Mouse (Mus musculus) frontal cortex, postnatal 10 days (tissue): ENCODE results near the gene Rlf.

Experiments used
- DNase-seq, 2 experiments: peaks; one replicate each; pipeline ENCODE4 v3.0.0; 2022; ENCODE audit warnings: low spot score in 2 of 2, mixed read lengths in 1 of 2

Gene Rlf

DNA sequence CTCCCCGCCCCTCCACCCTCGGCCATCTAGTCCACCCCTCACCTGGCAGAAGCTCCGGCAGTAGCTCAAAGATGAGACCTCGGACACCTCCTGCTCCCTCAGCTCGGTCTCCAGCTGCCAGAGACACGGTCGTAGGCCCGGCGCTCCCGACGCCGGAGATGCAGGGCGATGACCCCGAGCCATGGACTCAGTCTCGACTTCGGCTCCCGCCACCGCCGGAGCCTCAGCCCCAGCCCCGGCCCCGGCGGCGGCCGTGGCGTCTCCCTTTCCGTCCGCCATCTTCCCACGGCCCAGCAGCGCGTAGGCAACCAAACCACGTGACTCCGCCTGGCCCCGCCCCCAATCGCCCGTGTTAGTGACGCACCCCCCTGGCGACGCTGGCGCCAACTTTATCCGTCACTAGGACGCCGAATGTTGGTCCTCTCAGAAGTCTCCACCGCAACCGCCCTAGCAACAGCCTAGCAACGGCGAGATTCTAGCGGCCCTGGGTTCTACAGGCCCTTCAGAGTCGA lies at the start of gene Rlf:
Rlf (minus strand) TSS at position 292 of the 512 bp plus-strand sequence.
- peak; percentile 98 to 100 for DNase-seq

DNA sequence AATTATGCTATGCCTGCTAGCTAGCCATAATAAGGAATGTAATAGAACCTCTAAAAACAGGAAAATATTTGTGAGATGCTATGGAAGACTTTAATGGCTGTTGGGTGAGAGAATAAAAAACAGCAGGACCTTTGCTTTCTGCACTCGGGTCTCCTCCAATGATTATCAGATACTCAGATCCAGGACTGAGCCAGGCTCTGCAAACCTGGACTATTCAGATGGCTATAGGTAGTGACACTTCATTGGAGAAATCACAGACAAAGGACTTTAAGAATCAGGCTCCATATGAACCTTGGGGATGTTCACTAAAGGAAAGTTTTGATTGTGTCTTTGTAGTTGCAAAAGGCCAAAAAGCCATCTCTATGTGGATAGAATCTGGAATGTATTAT lies 26.7 kb upstream of the Rlf start:
- DNase-seq, result no peak

DNA sequence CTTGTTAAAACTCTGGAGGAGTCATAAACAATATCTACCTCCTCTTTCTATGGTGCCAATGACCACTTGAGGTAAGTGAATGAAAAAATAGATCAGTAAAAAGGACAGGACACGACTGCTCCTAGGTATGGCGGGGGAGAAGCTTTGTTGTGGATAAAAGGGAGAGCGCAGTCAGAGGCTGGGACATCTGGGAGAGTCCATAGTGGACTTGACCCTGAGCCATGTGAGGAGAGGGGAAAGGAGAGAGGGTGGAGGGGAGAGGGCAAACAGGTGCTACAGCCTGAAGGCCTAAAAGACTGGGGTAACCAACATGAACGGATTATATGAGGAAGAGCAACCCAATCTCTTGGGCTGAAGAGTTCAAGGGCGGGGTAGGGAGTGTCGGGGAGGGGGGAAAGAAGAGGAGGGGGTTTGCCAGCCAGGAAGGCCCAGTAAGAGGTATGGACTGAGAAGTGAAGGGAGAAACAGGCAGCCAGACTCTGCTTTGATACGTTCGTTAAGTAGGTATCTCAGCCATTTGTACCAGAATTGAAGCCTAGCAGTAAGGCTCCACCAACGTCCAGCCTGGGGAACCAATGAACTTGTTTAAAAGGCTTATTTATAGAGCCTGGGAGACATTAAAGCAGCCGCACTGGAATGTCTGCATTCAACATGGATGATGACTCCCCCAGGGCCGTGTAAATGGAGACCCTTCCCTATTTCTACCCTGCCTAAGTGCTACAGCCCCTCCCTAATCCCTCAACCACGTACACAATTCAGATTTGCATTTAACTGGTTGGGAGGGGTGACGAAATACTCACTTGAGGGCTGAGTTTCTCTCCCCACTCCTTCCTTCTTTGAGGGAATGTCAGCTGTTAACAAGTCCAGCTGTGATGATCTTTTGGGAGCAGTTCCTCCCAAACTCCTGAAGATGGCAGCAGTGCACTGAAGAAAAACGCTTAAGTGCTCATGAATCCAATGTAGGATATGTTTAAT lies 26.0 kb upstream of the Rlf start:
- DNase-seq, result no peak

DNA sequence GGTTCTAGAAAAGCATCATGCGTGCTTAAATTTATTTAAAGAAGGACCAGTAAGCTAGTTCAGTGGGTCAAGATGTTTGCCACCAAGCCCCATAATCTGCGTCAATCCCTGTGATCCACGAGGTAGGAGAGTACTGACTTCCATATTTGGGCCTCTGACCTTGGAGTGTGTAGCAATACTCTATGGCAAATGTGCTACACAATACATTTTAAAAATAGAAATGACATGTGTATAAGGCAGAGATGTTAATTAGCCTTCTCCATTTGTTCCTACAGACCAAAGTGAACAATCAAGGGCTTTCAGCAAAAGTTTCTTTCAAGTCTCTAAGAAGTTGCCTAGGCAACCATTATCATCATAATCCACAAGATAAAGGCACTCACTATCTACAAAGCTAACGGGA lies 25.0 kb upstream of the Rlf start:
- DNase-seq, result no peak

DNA sequence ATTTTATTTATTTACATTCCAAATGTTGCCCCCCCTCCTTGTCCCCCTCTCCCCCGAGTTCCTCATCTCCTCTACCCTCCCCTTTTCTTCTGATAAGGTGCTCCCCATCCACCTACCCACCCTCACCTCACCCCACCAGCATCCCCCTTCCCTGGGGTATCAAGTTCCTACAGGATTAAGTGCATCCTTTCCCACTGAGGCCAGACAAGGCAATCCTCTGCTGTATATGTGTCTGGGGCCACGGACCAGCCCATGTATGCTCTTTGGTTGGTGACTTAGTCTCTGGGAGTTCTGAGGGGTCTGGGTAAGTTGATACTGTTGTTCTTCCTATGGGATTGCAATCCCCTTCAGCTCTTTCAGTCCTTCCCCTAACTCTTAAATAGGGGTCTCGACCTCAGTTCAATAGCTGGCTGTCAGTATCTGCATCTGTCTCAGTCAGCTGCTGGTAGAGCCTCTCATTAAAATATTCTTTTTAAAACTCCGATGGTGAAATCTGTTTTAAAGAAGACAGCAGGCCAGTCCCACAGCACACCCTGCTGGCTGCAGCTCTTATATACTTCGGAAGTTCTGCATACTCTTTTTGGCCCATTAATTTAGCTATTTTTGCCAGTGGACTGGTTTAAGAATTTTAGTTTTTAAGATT lies 17.0 kb upstream of the Rlf start:
- DNase-seq, result peak in 1 of 2 experiments; percentile 44

GRCm38 (mm10) chr4:121230943-121231614 lies 16.2 kb upstream of the Rlf start:
- DNase-seq, result no peak

DNA sequence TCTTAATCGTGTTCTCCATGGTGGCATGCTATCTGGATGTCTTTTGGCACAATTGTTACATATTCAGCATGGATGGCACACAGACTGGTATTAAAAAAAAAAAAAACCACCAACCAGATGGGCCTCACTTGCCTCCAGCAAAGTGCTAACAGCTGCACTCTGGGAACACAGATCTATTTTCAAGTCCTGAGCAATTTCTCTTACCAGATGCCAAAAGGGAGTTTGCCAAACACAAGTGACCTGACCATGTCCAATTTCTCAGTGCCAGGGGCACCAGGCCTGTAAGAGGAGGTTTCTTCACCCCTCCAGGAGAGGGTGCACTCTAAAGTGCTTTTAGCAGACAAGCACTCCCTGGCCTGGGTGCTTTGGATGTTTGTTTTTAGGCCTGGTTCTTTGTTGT lies 12.2 kb upstream of the Rlf start:
- DNase-seq, result no peak

- DNase-seq, result no peak
Measured at GRCm38 (mm10) chr4:121225177-121225576, 10.3 kb upstream of the Rlf start.

GRCm38 (mm10) chr4:121223136-121223535 lies 8.3 kb upstream of the Rlf start:
- no peak for DNase-seq

DNA sequence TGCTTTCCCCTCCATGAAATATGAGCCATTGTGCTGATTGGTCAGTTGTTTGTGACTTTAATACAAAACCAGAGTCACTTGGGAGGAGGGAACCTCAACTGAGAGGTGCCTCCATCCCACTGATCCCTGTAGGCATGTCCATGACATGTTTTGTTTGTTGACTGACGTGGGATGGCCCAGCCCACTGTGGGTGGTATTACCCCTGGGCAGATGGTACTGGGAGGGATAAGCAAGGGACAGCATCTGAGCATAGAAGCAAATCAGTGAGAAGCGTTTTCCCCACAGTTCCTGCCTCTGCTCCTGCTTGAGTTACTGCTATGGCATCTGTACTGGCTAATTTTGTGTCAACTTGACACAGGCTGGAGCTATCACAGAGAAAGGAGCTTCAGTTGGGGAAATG lies 1.3 kb upstream of the Rlf start:
- no peak for DNase-seq

GRCm38 (mm10) chr4:121215489-121215888 lies 605 bp upstream of the Rlf start:
- DNase-seq, result no peak

DNA sequence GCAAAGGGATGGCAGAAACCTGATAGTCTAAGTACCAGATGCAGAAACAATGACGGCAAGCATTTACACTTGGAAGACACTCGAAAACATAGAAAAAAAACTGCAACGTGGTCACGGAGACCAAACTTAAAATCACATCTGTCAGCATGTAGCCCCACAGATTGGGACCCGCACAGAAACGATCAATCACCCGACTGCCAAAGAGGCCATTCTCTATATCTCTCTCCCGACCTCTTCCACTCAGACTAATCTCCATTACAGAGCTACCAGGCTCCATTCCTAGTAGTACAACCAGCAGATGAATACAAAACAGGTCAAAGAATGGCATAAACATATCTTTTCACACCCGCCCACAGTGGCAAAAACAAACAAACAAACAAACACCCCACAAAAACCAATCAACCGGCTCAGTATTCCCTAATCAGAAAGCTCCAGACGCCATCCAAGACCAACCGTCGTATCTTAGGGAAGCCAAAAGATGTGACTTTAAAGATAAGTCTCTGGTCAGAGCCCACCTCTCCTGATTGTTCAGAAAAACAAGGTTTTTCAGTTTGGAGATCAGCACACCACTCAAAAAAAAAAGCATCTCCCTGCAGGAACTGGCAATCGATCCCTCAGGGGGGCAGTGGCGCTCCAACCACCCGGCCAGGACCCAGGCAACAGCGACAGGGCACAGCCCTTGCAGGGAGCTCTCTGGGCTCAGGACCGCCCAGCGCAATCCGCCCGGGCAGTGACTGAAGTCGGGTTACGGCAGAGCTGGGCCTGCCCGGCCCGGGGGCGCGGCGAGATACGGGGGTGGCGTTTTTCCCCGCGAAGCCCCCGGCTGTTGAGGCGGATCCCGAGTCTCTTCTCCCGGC lies 720 bp downstream of the Rlf start:
- DNase-seq, result peak; percentile 31 to 65

DNA sequence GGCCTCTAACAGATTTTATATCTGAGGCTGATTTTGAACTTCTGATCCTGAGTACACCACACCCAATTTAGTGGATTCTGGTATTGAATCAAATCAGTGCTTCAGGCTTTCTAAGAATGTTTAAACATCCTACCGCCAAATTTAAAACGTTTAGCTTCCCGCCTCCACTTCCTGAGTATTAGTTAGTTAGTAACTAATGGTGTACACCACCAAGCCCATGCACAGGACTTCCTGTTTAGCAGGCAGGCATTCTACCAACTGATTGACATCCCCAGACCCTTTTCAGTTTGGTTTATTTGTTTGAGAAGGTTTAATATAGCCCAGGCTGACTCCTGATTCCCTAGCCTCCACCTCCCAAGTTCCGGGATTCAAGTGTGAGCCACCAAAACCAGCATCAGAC lies 6.0 kb downstream of the Rlf start:
- no peak for DNase-seq

DNA sequence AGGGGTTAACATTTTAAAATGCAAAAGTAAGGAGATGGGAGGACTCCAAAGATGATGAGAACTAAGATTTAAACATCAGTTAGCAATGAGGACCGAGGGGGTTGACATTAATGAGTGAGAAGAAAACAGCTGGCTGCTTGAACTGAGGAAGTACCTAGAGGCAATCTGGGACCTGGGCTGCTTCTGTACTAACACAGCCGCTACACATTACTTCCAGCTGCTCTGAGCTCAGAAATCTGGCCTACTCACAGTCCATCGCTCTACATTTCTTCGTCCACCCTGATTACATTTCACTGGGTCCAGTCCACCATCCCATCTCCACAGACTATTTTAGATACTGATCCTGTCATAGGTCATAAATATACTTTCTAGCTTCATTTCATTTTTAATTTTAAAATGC lies 17.0 kb downstream of the Rlf start:
- DNase-seq, result no peak

- DNase-seq, result no peak
Measured at GRCm38 (mm10) chr4:121196995-121197394, 17.9 kb downstream of the Rlf start.

DNA sequence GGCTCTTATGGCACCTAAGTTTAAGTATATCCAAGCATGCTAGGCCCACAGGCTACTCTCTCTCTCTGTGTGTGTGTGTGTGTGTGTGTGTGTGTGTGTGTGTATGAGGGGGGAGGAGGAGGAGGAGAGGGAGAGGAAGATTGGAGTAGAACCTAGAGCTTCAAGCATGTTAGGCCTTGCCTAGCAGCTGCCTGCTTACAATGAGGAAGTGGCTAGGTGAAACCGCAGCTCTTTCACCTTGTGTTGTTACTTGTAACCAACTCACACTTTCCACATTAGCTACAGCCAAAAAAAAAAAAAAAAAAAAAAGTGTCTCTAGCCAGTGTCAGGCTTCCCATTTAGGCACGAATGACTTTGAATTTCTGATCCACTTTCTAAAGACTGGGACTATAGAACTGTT lies 18.7 kb downstream of the Rlf start:
- DNase-seq, result no peak

DNA sequence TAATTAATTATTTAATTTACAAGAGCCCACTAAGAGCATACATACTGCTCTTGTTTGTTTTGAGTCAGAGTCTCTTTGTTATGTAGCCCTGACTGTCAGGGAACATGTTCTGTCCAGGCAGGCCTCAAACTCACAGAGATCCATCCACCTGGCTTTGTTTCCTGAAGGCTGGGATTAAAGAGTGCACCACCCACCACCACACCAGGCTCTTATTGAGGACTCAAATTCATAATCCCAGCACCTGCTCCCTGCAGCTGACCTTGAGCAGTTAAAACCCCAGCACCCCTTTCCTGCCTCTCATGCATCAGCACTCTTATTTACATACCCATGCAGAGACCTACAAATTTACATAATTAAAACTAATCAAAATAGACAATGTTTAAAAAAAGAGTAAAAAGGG lies 20.1 kb downstream of the Rlf start:
- no peak for DNase-seq

DNA sequence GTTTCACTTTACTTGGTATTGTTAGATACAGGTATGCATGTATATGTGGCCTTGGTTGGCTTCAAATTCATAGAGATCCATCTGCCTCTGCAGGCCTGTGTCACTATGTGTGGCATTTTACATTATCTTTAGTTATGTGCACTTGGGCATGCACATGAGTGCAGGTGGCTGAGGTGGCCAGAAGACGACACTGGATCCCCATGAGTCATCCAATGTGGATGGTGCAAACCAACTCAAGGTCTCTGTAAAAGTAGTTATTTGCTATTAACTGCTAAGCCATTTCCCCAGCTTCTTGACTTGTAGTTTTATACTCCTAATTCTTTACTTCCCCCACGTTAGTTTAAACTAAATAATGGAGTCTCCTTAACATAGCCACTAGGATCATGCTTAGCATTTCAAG lies 22.6 kb downstream of the Rlf start:
- DNase-seq, result no peak

DNA sequence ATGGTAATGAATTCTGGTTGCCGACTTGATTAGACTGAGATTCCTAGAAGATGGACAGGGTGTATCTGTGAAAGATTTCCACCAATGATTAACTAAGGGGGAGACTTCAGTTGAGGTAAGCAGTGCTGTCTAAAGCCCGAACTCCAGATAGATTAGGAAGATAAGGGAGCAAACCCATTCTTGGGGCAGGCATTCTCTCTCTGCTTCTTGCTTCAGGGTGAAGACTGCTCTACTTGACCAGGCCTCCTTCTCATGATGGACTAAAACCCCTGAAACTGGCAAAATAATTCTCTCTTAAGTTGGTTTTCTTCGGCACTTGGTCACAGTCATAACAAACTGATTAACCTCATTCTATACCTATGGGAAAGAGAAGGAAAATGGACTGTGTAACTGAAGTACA lies 25.5 kb downstream of the Rlf start:
- DNase-seq, result no peak

- DNase-seq, result no peak
Measured at GRCm38 (mm10) chr4:121179669-121180068, 35.2 kb downstream of the Rlf start.

GRCm38 (mm10) chr4:121167656-121168055 lies 47.2 kb downstream of the Rlf start:
- DNase-seq, result no peak
